Mouse (Mus musculus) stomach, postnatal 0 days (tissue): ENCODE measurements around the gene Kalrn. TPM values are rescaled to one million over a fixed set of nuclear protein-coding genes. Genes with fewer than 3 reads are reported as not detected.

ENCODE experiments used
- ATAC-seq: fragments of 200-750 bp; cut with Nextera tagmentation; 2 replicates; pipeline ENCODE4 v1.8.0; 2017; ENCODE audit not compliant: low FRiP score, low TSS enrichment
- DNase-seq: peaks from one replicate; pipeline ENCODE4 v3.0.0-alpha.2; 2016; ENCODE audit warnings: low spot score
- H3K27ac ChIP-seq: fragments of 300-500 bp; sonication (generic); replicated peaks from 2 replicates; pipeline ENCODE4 v1.5.1; 2014; ENCODE audit warnings: mild to moderate bottlenecking, control low read depth
- H3K27me3 ChIP-seq: fragments of 300-500 bp; sonication (generic); 2 replicates; pipeline ENCODE4 v1.6.1; 2014; ENCODE audit warnings: low read length; ENCODE audit not compliant: control insufficient read depth, insufficient read depth
- H3K36me3 ChIP-seq: fragments of 300-500 bp; sonication (generic); 2 replicates; pipeline ENCODE4 v1.6.1; 2014; ENCODE audit warnings: low read length, mixed read lengths; ENCODE audit not compliant: control insufficient read depth, insufficient read depth
- H3K4me1 ChIP-seq: fragments of 300-500 bp; sonication (generic); replicated peaks from 2 replicates; pipeline ENCODE4 v1.6.1; 2014; ENCODE audit warnings: antibody characterized with exemption; ENCODE audit not compliant: control insufficient read depth, insufficient read depth
- H3K4me2 ChIP-seq: fragments of 300-500 bp; sonication (generic); replicated peaks from 2 replicates; pipeline ENCODE4 v1.6.1; 2014; ENCODE audit warnings: low read depth, mild to moderate bottlenecking, control low read depth, moderate library complexity
- H3K4me3 ChIP-seq: fragments of 300-500 bp; sonication (generic); 2 replicates; pipeline ENCODE4 v1.5.1; 2014; ENCODE audit warnings: low read depth, low read length, control low read depth
- H3K9ac ChIP-seq: fragments of 300-500 bp; sonication (generic); 2 replicates; pipeline ENCODE4 v1.6.1; 2014; ENCODE audit warnings: mild to moderate bottlenecking, low read length, control low read depth, mixed read lengths
- H3K9me3 ChIP-seq: fragments of 300-500 bp; sonication (generic); 2 replicates; pipeline ENCODE4 v1.6.1; 2016; ENCODE audit warnings: low read length; ENCODE audit not compliant: control insufficient read depth
- CTCF ChIP-seq: IDR thresholded peaks from 2 replicates; pipeline ENCODE4 v1.5.1; 2016; ENCODE audit warnings: antibody characterized with exemption, low read depth, mild to moderate bottlenecking, moderate library complexity
- EP300 ChIP-seq: optimal IDR thresholded peaks from 2 replicates; pipeline ENCODE3; 2016; ENCODE audit warnings: antibody characterized with exemption
- WGBS: fragments of 180-500 bp; shearing (Covaris S2); extraction: QIAGEN DNeasy Blood & Tissue Kit; methylation state at CpG from one replicate; pipeline ENCODE4 v1.1.7; 2014; 5-methylcytosine and 5-hydroxymethylcytosine counted together
- polyA plus RNA-seq: library from polyadenylated mRNA; unstranded; fragments of >200 nt; fragmentation: Nextera tagmentation; extraction: Ambion mirVana; gene quantifications from 2 replicates; pipeline ENCODE4 v1.2.1, GENCODE M21; 2015

Gene Kalrn
- polyA plus RNA-seq, 1 experiment from 2014 or later = 14.4 TPM

- 69% methylated on average over 4 of the region's 4 CpGs for WGBS
- DNase-seq (no peak), ATAC-seq (no peak)
- Histone ChIP-seq H3K9ac (no peak overlapping the region), H3K27ac (no peak overlapping the region), H3K4me2 (no peak overlapping the region), H3K4me1 (no peaks in the 10 kb centered on the region), H3K36me3 (no peaks in the 10 kb centered on the region), H3K9me3 (no peaks in the 10 kb centered on the region), H3K4me3 (no peak overlapping the region), H3K27me3 (no peaks in the 10 kb centered on the region)
- TF ChIP-seq EP300 = no peak
- TF ChIP-seq CTCF = no peak
These were observed 319.2 kb downstream of the Kalrn start for GRCm38 (mm10) chr16:34254002-34254645.

- no peak overlapping the region for H3K9ac ChIP-seq
- no peak for DNase-seq
- H3K9me3 ChIP-seq = no peaks in the 10 kb centered on the region
- H3K27ac ChIP-seq = no peak overlapping the region
- no peaks in the 10 kb centered on the region for H3K27me3 ChIP-seq
- no peak for ATAC-seq
- no peaks in the 10 kb centered on the region for H3K4me1 ChIP-seq
- TF ChIP-seq EP300 (no peak), CTCF (no peak)
- no peak overlapping the region for H3K4me2 ChIP-seq
- WGBS = 96% methylated on average over 3 of the region's 3 CpGs
- H3K4me3 ChIP-seq = no peak overlapping the region
- no peaks in the 10 kb centered on the region for H3K36me3 ChIP-seq
These were observed 320.7 kb downstream of the Kalrn start for GRCm38 (mm10) chr16:34252670-34253069.

GRCm38 (mm10) chr16:34248256-34248655 lies 325.1 kb downstream of the Kalrn start:
- Histone ChIP-seq H3K9ac (no peak overlapping the region), H3K27ac (no peak overlapping the region), H3K36me3 (no peaks in the 10 kb centered on the region), H3K27me3 (no peaks in the 10 kb centered on the region), H3K4me2 (no peak overlapping the region), H3K4me3 (no peak overlapping the region), H3K4me1 (no peaks in the 10 kb centered on the region), H3K9me3 (no peaks in the 10 kb centered on the region)
- WGBS = 79% methylated on average over 4 of the region's 4 CpGs
- no peak for DNase-seq
- ATAC-seq = no peak
- TF ChIP-seq CTCF (no peak), EP300 (no peak)

- no peak for TF ChIP-seq EP300
- TF ChIP-seq CTCF = no peak
- DNase-seq (no peak), ATAC-seq (no peak)
- H3K9me3 ChIP-seq = no peaks in the 10 kb centered on the region
- H3K4me1 ChIP-seq = no peaks in the 10 kb centered on the region
- no peak overlapping the region for H3K4me2 ChIP-seq
- no peaks in the 10 kb centered on the region for H3K27me3 ChIP-seq
- no peaks in the 10 kb centered on the region for H3K36me3 ChIP-seq
- no peak overlapping the region for H3K4me3 ChIP-seq
- 79% methylated on average over 16 of the region's 16 CpGs for WGBS
- H3K9ac ChIP-seq = no peak overlapping the region
- H3K27ac ChIP-seq = no peak overlapping the region
These were observed 331.2 kb downstream of the Kalrn start for GRCm38 (mm10) chr16:34241936-34242729.

GRCm38 (mm10) chr16:34239618-34240017 lies 333.7 kb downstream of the Kalrn start:
- H3K9me3 ChIP-seq = no peaks in the 10 kb centered on the region
- no peak overlapping the region for H3K9ac ChIP-seq
- 78% methylated on average over 4 of the region's 4 CpGs for WGBS
- H3K27me3 ChIP-seq = no peaks in the 10 kb centered on the region
- no peak for DNase-seq
- no peak for TF ChIP-seq CTCF
- no peak for TF ChIP-seq EP300
- ATAC-seq = no peak
- no peak overlapping the region for H3K27ac ChIP-seq
- H3K36me3 ChIP-seq = no peaks in the 10 kb centered on the region
- no peak overlapping the region for H3K4me3 ChIP-seq
- H3K4me2 ChIP-seq = no peak overlapping the region
- H3K4me1 ChIP-seq = no peaks in the 10 kb centered on the region
